Mouse (Mus musculus) limb, embryonic 14.5 days (tissue): ENCODE measurements around the gene Ncf4. TPM values are rescaled to one million over a fixed set of nuclear protein-coding genes. Genes with fewer than 3 reads are reported as not detected.

ENCODE experiments used
- ATAC-seq: fragments of 200-750 bp; cut with Nextera tagmentation; 2 replicates; pipeline ENCODE4 v1.8.0; 2017; ENCODE audit warnings: low read depth, moderate number of reproducible peaks, moderate TSS enrichment; ENCODE audit not compliant: low FRiP score
- DNase-seq: peaks from one replicate; pipeline ENCODE4 v3.0.0-alpha.2; 2015; ENCODE audit warnings: low spot score
- H3K27ac ChIP-seq: fragments of 300-500 bp; sonication (generic); replicated peaks from 2 replicates; pipeline ENCODE4 v1.5.1; 2014; ENCODE audit warnings: low read depth, mild to moderate bottlenecking, low read length, moderate library complexity, mixed read lengths
- H3K27me3 ChIP-seq: fragments of 300-500 bp; sonication (generic); 2 replicates; pipeline ENCODE4 v1.6.1; 2014; ENCODE audit warnings: low read length, mixed read lengths; ENCODE audit not compliant: control insufficient read depth, insufficient read depth
- H3K36me3 ChIP-seq: fragments of 300-500 bp; sonication (generic); 2 replicates; pipeline ENCODE4 v1.6.1; 2014; ENCODE audit warnings: mild to moderate bottlenecking, low read length, moderate library complexity, mixed read lengths; ENCODE audit not compliant: control insufficient read depth, insufficient read depth
- H3K4me1 ChIP-seq: fragments of 300-500 bp; sonication (generic); 2 replicates; pipeline ENCODE4 v1.6.1; 2014; ENCODE audit warnings: antibody characterized with exemption, low read length, mixed read lengths; ENCODE audit not compliant: control insufficient read depth, insufficient read depth
- H3K4me2 ChIP-seq: fragments of 300-500 bp; sonication (generic); replicated peaks from 2 replicates; pipeline ENCODE4 v1.6.1; 2014; ENCODE audit warnings: low read depth, mild to moderate bottlenecking, low read length, moderate library complexity; ENCODE audit not compliant: severe bottlenecking
- H3K4me3 ChIP-seq: fragments of 300-500 bp; sonication (generic); replicated peaks from 2 replicates; pipeline ENCODE4 v1.5.1; 2014; ENCODE audit warnings: low read length
- H3K9ac ChIP-seq: fragments of 300-500 bp; sonication (generic); 2 replicates; pipeline ENCODE4 v1.6.1; 2014; ENCODE audit warnings: mild to moderate bottlenecking, low read depth, low read length, moderate library complexity; ENCODE audit not compliant: severe bottlenecking
- H3K9me3 ChIP-seq: fragments of 300-500 bp; sonication (generic); 2 replicates; pipeline ENCODE4 v1.6.1; 2016; ENCODE audit warnings: low read length; ENCODE audit not compliant: control insufficient read depth
- POLR2A ChIP-seq: fragments of 200-500 bp; IDR thresholded peaks from 2 replicates; pipeline ENCODE4 v1.8.0; 2012; ENCODE audit warnings: inconsistent platforms, mild to moderate bottlenecking, moderate library complexity, borderline replicate concordance; ENCODE audit not compliant: insufficient read depth, insufficient read length; ENCODE audit errors: extremely low read depth
- WGBS: fragments of 180-500 bp; shearing (Covaris S2); extraction: QIAGEN DNeasy Blood & Tissue Kit; methylation state at CpG from one replicate; pipeline ENCODE4 v1.1.7; 2014; 5-methylcytosine and 5-hydroxymethylcytosine counted together
- polyA plus RNA-seq, 2 experiments: library from polyadenylated mRNA; depleted of rRNA in 1 of 2; stranded (reverse) in 1 of 2; unstranded in 1 of 2; fragments of >200 nt; fragmentation: Nextera tagmentation in 1 of 2; extraction: Ambion mirVana in 1 of 2; gene quantifications; 2 replicates each; pipeline versions ENCODE4 v1.2.1 to v1.2.3; 2012 to 2014

The Ncf4 gene
- polyA plus RNA-seq, 2 experiments, result 4.0 to 5.6 TPM

GRCm38 (mm10) chr15:78206312-78206711 lies 38.3 kb upstream of the Ncf4 start, which contains the start of gene Pvalb:
Gene Pvalb (minus strand): TSS chr15:78206400.
- Histone ChIP-seq H3K4me1 (peaks cover 4% of the 10 kb centered on the region; the same call in 1 of the 2 replicates), H3K36me3 (no peaks in the 10 kb centered on the region), H3K9ac (no peak within 1 kb of the TSS), H3K4me3 (no peak within 1 kb of the TSS), H3K27me3 (peaks cover 40% of the 10 kb centered on the region), H3K4me2 (no peak within 1 kb of the TSS), H3K27ac (no peak within 1 kb of the TSS), H3K9me3 (0 out of 2 replicates have a peak, but pooled peaks cover 3% of the 10 kb centered on the region)
- 79% methylated on average over 7 of the region's 7 CpGs for WGBS
- DNase-seq, result no peak
- TF ChIP-seq POLR2A, result no peak
- ATAC-seq, result no peak

GRCm38 (mm10) chr15:78210203-78210602 lies 34.4 kb upstream of the Ncf4 start:
- Histone ChIP-seq H3K9ac (no peak overlapping the region), H3K4me1 (no peaks in the 10 kb centered on the region), H3K27ac (no peak overlapping the region), H3K4me3 (no peak overlapping the region), H3K9me3 (0 out of 2 replicates have a peak, but pooled peaks cover 3% of the 10 kb centered on the region), H3K27me3 (peaks cover 8% of the 10 kb centered on the region; the same call in 1 of the 2 replicates), H3K36me3 (no peaks in the 10 kb centered on the region), H3K4me2 (no peak overlapping the region)
- no peak for TF ChIP-seq POLR2A
- ATAC-seq (no peak), DNase-seq (no peak)
- 83% methylated on average over 4 of the region's 4 CpGs for WGBS

DNA sequence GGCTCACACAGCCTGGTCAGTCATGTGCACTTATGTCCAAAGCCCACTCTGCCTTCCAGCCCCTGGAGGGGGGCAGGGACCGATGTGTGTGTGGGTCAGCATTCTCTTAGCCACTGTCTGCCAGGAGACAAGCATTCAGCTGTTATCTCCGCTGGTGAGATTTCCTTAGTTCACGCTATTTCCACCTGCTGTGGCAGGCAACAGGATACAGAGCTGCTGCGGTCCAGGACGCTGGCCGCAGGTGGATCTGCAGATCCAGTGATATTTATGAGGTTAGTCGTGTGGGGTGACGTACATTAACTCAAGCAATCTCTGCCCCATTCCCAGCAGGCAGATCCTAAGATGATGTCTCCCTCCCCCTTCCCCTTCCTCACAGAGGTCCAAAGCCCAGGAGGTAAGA lies 33.2 kb upstream of the Ncf4 start:
- H3K27me3 ChIP-seq, result no peaks in the 10 kb centered on the region
- H3K27ac ChIP-seq, result no peak overlapping the region
- H3K9me3 ChIP-seq, result 0 out of 2 replicates have a peak, but pooled peaks cover 3% of the 10 kb centered on the region
- no peak overlapping the region for H3K4me3 ChIP-seq
- H3K9ac ChIP-seq, result no peak overlapping the region
- DNase-seq (no peak), ATAC-seq (no peak)
- WGBS, result 76% methylated on average over 8 of the region's 8 CpGs
- no peak for TF ChIP-seq POLR2A
- no peaks in the 10 kb centered on the region for H3K36me3 ChIP-seq
- no peak overlapping the region for H3K4me2 ChIP-seq
- H3K4me1 ChIP-seq, result no peaks in the 10 kb centered on the region

DNA sequence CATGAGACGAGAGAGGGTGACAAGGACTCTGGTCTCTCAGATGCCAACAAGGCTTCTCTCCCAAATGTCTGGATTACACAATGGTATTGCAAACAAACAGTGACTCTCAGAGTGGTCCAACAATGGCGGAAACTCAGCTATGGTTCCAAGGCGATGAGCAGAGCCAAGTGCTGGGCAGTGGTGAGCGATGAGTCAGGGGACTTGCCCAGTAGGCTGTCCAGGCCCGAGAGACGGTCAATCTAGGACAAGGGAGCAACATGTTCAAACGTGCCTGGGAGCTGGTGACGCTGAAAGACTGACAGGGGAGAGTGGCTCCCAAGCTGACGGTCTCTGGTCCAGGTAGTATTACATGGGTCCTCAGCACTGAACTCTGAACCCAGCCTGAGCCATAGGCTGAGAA lies 29.3 kb upstream of the Ncf4 start:
- DNase-seq, result no peak
- Histone ChIP-seq H3K4me2 (no peak overlapping the region), H3K36me3 (no peaks in the 10 kb centered on the region), H3K4me1 (no peaks in the 10 kb centered on the region), H3K9ac (no peak overlapping the region), H3K4me3 (no peak overlapping the region), H3K27me3 (no peaks in the 10 kb centered on the region), H3K27ac (no peak overlapping the region), H3K9me3 (no peaks in the 10 kb centered on the region)
- no peak for ATAC-seq
- 81% methylated on average over 9 of the region's 9 CpGs for WGBS
- TF ChIP-seq POLR2A, result no peak

- H3K4me2 ChIP-seq, result no peak overlapping the region
- TF ChIP-seq POLR2A, result no peak
- H3K4me3 ChIP-seq, result no peak overlapping the region
- no peaks in the 10 kb centered on the region for H3K36me3 ChIP-seq
- no peaks in the 10 kb centered on the region for H3K27me3 ChIP-seq
- no peaks in the 10 kb centered on the region for H3K9me3 ChIP-seq
- no peak for ATAC-seq
- WGBS, result 82% methylated on average over 12 of the region's 12 CpGs
- no peak overlapping the region for H3K9ac ChIP-seq
- H3K4me1 ChIP-seq, result no peaks in the 10 kb centered on the region
- H3K27ac ChIP-seq, result no peak overlapping the region
- no peak for DNase-seq
Observed at GRCm38 (mm10) chr15:78227816-78228215, 16.8 kb upstream of the Ncf4 start.
